Mouse (Mus musculus) erythroblast, embryonic 14.5 days (primary cell): ENCODE measurements around the gene Myod1.

Experiments
- GATA1 ChIP-seq: IDR thresholded peaks from 2 replicates; pipeline ENCODE4 v1.6.1; 2012; ENCODE audit warnings: low read length, inconsistent platforms, mixed read lengths
- TAL1 ChIP-seq: IDR thresholded peaks from 3 replicates; pipeline ENCODE4 v1.6.1; 2012; ENCODE audit warnings: low read length, inconsistent platforms, mixed read lengths

- TF ChIP-seq GATA1 (no peak), TAL1 (no peak)
Measured at GRCm38 (mm10) chr7:46422052-46422763, 45.9 kb downstream of the Myod1 start.
